Mouse (Mus musculus) heart, adult 11 months (tissue): ENCODE measurements around the gene Kif13a.

Experiments used
- DNase-seq: peaks from one replicate; pipeline ENCODE4 v3.0.0; 2022

The Kif13a gene

GRCm38 (mm10) chr13:46832956-46833355 lies 96.7 kb downstream of the Kif13a start:
- peak; percentile 81 for DNase-seq

- DNase-seq: peak; percentile 92
These were observed 106.4 kb downstream of the Kif13a start for GRCm38 (mm10) chr13:46823271-46823670.

DNA sequence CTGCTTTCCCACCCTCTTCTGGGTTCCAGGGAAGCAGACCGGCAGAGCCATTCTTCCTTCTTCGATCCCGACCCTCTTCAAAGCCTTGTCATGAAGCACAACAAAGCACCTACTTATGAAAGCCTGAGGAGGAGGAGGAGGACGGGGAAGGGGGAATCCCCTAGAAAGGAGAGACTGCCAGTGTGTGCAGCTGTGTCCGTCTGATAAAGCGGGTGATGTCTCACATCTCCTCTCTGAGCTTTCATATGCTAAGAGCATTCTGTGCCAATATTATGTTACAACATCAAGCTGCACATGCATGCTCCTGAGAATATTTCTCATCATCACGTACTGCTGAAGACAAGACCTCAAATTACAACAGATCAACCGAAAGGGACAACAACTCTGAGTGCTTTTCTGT lies 107.5 kb downstream of the Kif13a start:
- DNase-seq: no peak

GRCm38 (mm10) chr13:46819729-46820223 lies 109.9 kb downstream of the Kif13a start:
- DNase-seq: no peak

GRCm38 (mm10) chr13:46819202-46819728 lies 110.4 kb downstream of the Kif13a start:
- DNase-seq: no peak

GRCm38 (mm10) chr13:46818374-46818773 lies 111.3 kb downstream of the Kif13a start:
- peak; percentile 91 for DNase-seq

DNA sequence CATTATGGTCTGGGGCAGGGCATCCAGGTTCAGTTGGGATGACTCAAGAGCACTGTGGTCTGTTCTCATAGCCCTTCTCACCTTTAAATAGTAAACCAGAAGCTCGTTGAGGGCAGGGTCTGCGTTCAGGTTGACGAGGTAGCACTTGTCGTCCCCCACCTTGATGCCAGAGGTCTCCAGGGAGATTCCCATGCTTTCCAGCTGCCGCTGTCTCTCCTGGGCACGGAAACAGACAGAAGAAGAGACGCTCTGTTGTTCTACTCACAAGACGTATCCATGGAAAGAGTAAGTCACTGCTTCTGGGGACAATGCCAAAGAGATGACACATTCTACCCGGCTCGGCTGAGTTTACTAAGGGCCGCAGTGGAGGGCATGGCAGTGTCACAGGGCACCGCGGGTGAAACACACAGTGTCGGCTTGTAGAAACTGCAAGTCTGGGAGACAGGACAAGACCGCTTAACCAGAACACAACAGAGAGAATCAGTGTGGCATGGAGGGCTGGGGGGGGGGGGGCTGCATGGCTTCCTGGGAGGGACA lies 117.0 kb downstream of the Kif13a start:
- DNase-seq: peak; percentile 95

GRCm38 (mm10) chr13:46811696-46812095 lies 118.0 kb downstream of the Kif13a start:
- DNase-seq: peak; percentile 82

GRCm38 (mm10) chr13:46810613-46811012 lies 119.1 kb downstream of the Kif13a start:
- DNase-seq: peak; percentile 73

DNA sequence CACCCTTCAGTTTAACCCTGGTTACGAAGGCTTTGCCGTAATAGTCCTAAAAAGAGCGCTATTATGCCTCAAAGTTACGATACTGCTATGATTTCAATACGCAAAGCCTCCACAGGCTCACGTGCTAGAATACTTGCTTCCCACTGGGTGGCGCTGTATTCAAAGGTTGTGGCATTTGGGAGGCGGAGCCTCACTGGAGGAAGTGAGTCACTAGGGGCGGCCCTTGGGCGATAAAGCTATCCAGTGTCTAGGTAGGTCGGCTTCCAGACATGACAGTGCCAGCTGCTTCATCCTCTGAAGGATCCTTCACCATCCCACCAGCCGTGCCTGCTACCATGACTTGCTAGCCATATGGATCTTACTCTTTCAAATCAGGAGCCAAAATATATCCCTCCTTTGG lies 119.6 kb downstream of the Kif13a start:
- DNase-seq: peak; percentile 91

DNA sequence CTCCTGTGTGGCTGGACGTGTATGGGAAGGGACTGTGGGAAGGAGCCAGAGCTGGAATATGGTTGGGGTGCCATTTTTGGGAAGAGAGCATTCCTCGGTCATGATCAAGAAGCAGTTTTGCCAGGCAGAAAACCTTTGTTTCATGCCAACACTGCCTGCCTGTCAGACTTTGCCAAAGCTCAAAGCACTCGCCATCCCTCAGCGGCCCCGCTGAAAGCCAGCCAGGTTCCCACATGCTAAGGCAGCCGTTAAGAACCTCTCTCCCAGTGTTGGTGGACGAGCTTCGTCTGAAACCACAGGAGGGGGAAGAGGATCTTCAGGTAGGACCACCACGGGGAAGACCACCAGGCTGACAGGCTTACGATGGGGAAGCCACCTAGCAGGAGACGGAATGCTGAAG lies 121.8 kb downstream of the Kif13a start:
- DNase-seq: peak; percentile 88

- DNase-seq: no peak
These were observed 128.5 kb downstream of the Kif13a start for GRCm38 (mm10) chr13:46801196-46801595.

DNA sequence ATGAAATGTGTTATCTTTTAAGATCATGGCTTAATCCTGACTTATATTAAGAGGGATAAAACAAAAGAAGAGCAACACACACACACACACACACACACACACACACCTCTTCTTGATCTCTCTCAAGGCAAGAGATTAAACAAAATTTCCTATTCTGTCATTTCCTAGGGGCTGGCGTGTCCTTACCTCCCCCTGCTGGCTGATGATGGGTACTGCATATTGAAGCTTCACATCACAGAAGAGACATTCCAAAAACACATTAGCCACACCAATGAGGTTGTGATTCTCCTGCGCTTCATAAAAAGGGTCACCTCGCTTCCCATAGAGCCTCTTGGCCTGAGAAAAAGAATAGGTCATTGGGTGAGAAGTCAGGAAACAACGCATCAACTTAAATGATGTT lies 131.5 kb downstream of the Kif13a start:
- DNase-seq: no peak

- no peak for DNase-seq
These were observed 133.3 kb downstream of the Kif13a start for GRCm38 (mm10) chr13:46796381-46796780.

GRCm38 (mm10) chr13:46793824-46794223 lies 135.8 kb downstream of the Kif13a start:
- DNase-seq: no peak

DNA sequence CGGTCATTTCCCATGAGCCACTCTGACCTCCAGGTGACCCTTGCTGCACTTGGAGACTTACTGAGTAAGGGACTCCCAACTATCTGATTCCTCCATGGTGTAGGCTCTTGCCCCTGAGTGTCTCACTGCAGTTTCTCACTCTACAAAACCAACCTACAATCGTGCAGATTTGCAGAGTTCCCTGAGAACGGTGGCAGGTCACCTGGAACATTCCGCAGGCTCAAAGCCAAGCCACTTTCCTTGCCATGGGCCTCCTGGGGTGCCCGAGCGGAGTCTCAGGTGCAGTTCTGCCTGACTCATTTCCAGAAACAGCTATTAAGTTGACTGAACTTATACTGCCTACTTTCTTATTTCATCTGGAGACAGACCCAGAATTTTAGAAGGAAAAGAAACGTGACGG lies 141.2 kb downstream of the Kif13a start:
- DNase-seq: no peak

GRCm38 (mm10) chr13:46786836-46787235 lies 142.8 kb downstream of the Kif13a start:
- no peak for DNase-seq

DNA sequence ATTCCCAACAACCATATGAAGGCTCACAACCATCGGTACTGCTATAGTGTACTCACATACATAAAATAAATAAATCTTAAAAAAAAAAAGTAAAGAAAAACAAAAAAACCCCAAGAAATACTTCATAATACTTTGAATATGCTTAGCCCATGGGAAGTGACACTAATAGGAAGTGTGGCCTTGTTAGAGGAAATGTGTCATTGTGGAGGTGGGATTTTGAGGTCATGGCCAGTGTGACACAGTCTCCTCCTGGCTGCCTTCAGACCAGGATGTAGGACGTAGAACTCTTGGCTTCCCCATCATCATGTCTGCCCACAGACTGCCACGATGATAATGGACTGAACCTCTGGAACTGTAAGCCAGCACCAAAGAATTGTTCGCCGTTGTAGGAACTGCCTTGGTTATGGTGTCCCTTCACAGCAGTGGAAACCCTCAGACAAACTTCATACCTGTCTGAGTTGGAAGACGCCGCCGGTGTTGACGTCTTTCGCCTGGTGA lies 143.6 kb downstream of the Kif13a start:
- no peak for DNase-seq

DNA sequence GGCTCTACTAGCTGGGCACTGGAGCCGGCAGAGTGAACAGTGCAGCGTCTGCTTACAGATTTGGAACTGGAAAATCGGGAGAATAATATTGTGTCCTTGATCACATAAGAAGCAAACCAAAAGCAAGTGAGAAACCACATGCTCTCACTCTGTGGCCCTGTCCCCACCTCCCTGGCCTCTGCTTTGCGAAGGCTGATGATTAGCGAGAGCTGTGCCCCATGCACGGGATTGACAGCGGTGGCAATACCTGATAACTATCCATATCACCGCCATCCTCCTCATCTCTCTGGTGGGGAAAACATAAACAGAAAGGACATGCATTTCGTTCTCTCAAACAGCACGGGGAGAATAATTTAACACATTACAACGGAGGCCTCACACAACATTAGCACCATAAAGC lies 149.3 kb downstream of the Kif13a start:
- DNase-seq: no peak

- DNase-seq: no peak
These were observed 149.8 kb downstream of the Kif13a start for GRCm38 (mm10) chr13:46779831-46780230.

GRCm38 (mm10) chr13:46777461-46777860 lies 152.2 kb downstream of the Kif13a start:
- DNase-seq: no peak

DNA sequence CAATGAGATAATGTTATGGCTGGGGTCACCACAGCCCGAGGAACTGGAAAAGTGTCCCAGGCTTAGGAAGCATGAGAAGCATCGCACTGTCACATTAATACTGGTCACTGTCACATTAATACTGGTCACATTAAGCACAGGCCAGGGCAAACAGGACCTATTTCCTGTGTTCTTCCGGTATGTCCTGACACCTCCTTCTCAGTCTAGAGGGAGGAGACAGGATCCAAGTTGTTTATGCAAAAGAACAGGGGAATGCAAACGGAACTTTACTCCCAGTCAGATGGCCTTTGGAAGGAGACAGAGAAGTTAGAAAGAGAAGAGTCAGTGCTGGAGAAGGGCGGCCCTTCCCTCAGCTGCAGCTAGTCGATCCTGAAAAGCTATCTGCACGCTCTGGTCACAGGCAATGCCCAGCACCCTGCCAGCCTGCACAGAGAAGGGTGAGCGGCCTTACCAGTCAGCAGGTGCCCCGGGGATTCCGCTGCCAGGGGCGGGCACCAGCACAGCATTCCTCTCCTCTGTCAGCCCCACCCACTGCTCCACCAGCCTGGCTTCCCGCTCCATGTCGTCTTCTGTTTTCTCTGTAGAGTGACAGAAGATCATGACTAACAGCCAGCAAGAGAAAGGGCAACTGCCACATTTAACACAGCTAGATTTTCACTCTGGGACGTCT lies 152.9 kb downstream of the Kif13a start:
- DNase-seq: no peak

GRCm38 (mm10) chr13:46774998-46775397 lies 154.7 kb downstream of the Kif13a start:
- no peak for DNase-seq

- peak; percentile 83 for DNase-seq
These were observed 157.1 kb downstream of the Kif13a start for GRCm38 (mm10) chr13:46772581-46772980.
